Mouse (Mus musculus) lung, embryonic 15.5 days (tissue): ENCODE results near the gene Galm. TPM values are rescaled to one million over a fixed set of nuclear protein-coding genes. Genes with fewer than 3 reads are reported as not detected.

ENCODE experiments used
- ATAC-seq: fragments of 200-750 bp; cut with Nextera tagmentation; 2 replicates; pipeline ENCODE4 v1.8.0; 2017; ENCODE audit warnings: moderate number of reproducible peaks, borderline replicate concordance; ENCODE audit not compliant: low FRiP score, low TSS enrichment; ENCODE audit errors: extremely low read depth
- H3K27ac ChIP-seq: fragments of 300-500 bp; sonication (generic); 2 replicates; pipeline ENCODE4 v1.5.1; 2015; ENCODE audit warnings: moderate library complexity, mild to moderate bottlenecking, inconsistent platforms
- H3K27me3 ChIP-seq: fragments of 300-500 bp; sonication (generic); 2 replicates; pipeline ENCODE4 v1.6.1; 2015; ENCODE audit warnings: inconsistent platforms
- H3K36me3 ChIP-seq: fragments of 300-500 bp; sonication (generic); 2 replicates; pipeline ENCODE4 v1.6.1; 2015; ENCODE audit warnings: inconsistent platforms
- H3K4me1 ChIP-seq: fragments of 300-500 bp; sonication (generic); 2 replicates; pipeline ENCODE4 v1.6.1; 2015; ENCODE audit warnings: inconsistent platforms
- H3K4me2 ChIP-seq: fragments of 300-500 bp; sonication (generic); 2 replicates; pipeline ENCODE4 v1.6.1; 2015; ENCODE audit warnings: inconsistent platforms, mild to moderate bottlenecking, moderate library complexity
- H3K4me3 ChIP-seq: fragments of 300-500 bp; sonication (generic); 2 replicates; pipeline ENCODE4 v1.5.1; 2015; ENCODE audit warnings: mild to moderate bottlenecking, inconsistent platforms
- H3K9ac ChIP-seq: fragments of 300-500 bp; sonication (generic); 2 replicates; pipeline ENCODE4 v1.6.1; 2015; ENCODE audit warnings: inconsistent platforms
- H3K9me3 ChIP-seq: fragments of 300-500 bp; sonication (generic); 2 replicates; pipeline ENCODE4 v1.6.1; 2016; ENCODE audit warnings: inconsistent platforms
- WGBS: fragments of 180-500 bp; shearing (Covaris S2); methylation state at CpG from one replicate; pipeline ENCODE4 v1.1.7; 2015; 5-methylcytosine and 5-hydroxymethylcytosine counted together
- polyA plus RNA-seq: library from polyadenylated mRNA; unstranded; fragments of >200 nt; fragmentation: Nextera tagmentation; extraction: Ambion mirVana; gene quantifications from 2 replicates; pipeline ENCODE4 v1.2.1, GENCODE M21; 2015

The Galm gene
- polyA plus RNA-seq, result 17.7 and 19.4 TPM in 2 replicates

- peaks cover 13% of the 10 kb centered on the region for H3K4me1 ChIP-seq
- H3K4me2 ChIP-seq, result peak within 1 kb of the TSS; percentile 82
- H3K9me3 ChIP-seq, result no peaks in the 10 kb centered on the region
- peak within 1 kb of the TSS; percentile 50 for H3K9ac ChIP-seq
- peak; percentile 85 for ATAC-seq
- H3K27me3 ChIP-seq, result no peaks in the 10 kb centered on the region
- H3K36me3 ChIP-seq, result no peaks in the 10 kb centered on the region
- H3K4me3 ChIP-seq, result peak within 1 kb of the TSS; percentile 56
- peak within 1 kb of the TSS; percentile 86 for H3K27ac ChIP-seq
- WGBS, result 3% methylated on average over 30 of the region's 30 CpGs
Observed at GRCm38 (mm10) chr17:80127331-80128251, at the start of gene Galm. Galm (plus strand) TSS chr17:80127471.

DNA sequence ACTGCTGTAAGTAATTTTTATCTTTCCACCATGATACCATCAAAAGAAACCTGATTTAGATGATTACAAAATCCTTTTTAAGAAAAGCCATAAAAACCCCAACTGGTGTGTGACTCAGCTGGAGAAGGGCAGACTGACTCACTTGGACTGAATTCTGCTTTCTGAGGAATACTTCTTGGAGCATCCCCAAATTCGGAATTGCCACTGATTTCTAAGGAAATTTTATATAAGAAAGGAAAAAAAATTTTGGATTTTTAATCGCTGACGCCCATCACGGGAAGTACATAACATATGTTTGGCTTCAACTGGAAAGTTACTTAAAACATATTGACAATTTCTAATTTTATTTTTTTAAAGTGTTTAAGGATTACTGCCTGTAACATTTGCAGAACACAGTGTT lies 48.5 kb upstream of the Galm start:
- no peaks in the 10 kb centered on the region for H3K36me3 ChIP-seq
- no peaks in the 10 kb centered on the region for H3K27me3 ChIP-seq
- H3K9ac ChIP-seq, result no peak overlapping the region
- H3K4me1 ChIP-seq, result peaks cover 2% of the 10 kb centered on the region; the same call in 1 of the 2 replicates
- H3K4me2 ChIP-seq, result no peak overlapping the region
- H3K9me3 ChIP-seq, result no peaks in the 10 kb centered on the region
- H3K4me3 ChIP-seq, result no peak overlapping the region
- H3K27ac ChIP-seq, result no peak overlapping the region
- WGBS, result 81% methylated on average over 4 of the region's 4 CpGs
- no peak for ATAC-seq

DNA sequence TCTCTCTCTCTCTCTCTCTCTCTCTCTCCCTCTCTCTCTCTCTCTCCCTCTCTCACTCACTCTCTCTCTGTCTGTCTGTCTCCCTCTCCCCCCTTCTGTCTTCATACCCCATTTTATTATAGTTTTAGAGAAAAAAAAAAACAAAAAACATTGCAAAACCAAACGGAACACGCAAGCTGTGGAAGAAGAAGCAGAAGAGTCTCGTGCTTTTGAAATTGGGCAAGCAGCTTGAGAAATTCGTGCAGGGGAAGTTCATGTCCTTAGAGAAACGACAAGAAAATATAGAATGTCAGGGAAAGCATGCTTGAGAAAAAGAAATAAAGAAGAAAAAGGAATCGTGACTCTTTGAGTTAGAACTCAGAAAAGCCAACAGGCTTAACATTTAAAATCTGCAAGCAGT lies 44.0 kb upstream of the Galm start:
- WGBS, result 60% methylated on average over 6 of the region's 6 CpGs
- Histone ChIP-seq H3K4me2 (no peak overlapping the region), H3K27me3 (no peaks in the 10 kb centered on the region), H3K36me3 (no peaks in the 10 kb centered on the region), H3K4me3 (no peak overlapping the region), H3K9me3 (no peaks in the 10 kb centered on the region), H3K4me1 (no peaks in the 10 kb centered on the region), H3K9ac (no peak overlapping the region), H3K27ac (no peak overlapping the region)
- ATAC-seq, result no peak

GRCm38 (mm10) chr17:80084424-80084823 lies 42.8 kb upstream of the Galm start:
- 54% methylated on average over 9 of the region's 9 CpGs for WGBS
- no peaks in the 10 kb centered on the region for H3K9me3 ChIP-seq
- no peaks in the 10 kb centered on the region for H3K27me3 ChIP-seq
- H3K4me2 ChIP-seq, result no peak overlapping the region
- H3K4me1 ChIP-seq, result no peaks in the 10 kb centered on the region
- H3K4me3 ChIP-seq, result no peak overlapping the region
- no peak overlapping the region for H3K9ac ChIP-seq
- no peak for ATAC-seq
- no peaks in the 10 kb centered on the region for H3K36me3 ChIP-seq
- no peak overlapping the region for H3K27ac ChIP-seq

GRCm38 (mm10) chr17:80086591-80086990 lies 40.7 kb upstream of the Galm start:
- ATAC-seq, result no peak
- Histone ChIP-seq H3K4me3 (no peak overlapping the region), H3K9me3 (no peaks in the 10 kb centered on the region), H3K4me1 (no peaks in the 10 kb centered on the region), H3K27me3 (no peaks in the 10 kb centered on the region), H3K27ac (no peak overlapping the region), H3K36me3 (no peaks in the 10 kb centered on the region), H3K4me2 (no peak overlapping the region), H3K9ac (no peak overlapping the region)
- 75% methylated on average over 11 of the region's 11 CpGs for WGBS

- Histone ChIP-seq H3K4me2 (no peak overlapping the region), H3K4me3 (no peak overlapping the region), H3K36me3 (no peaks in the 10 kb centered on the region), H3K9ac (no peak overlapping the region), H3K27me3 (no peaks in the 10 kb centered on the region), H3K4me1 (no peaks in the 10 kb centered on the region), H3K27ac (no peak overlapping the region), H3K9me3 (no peaks in the 10 kb centered on the region)
- WGBS, result 92% methylated on average over 3 of the region's 3 CpGs
- ATAC-seq, result no peak
Observed at GRCm38 (mm10) chr17:80088168-80088567, 39.1 kb upstream of the Galm start.

GRCm38 (mm10) chr17:80090551-80090950 lies 36.7 kb upstream of the Galm start:
- 59% methylated on average over 4 of the region's 4 CpGs for WGBS

DNA sequence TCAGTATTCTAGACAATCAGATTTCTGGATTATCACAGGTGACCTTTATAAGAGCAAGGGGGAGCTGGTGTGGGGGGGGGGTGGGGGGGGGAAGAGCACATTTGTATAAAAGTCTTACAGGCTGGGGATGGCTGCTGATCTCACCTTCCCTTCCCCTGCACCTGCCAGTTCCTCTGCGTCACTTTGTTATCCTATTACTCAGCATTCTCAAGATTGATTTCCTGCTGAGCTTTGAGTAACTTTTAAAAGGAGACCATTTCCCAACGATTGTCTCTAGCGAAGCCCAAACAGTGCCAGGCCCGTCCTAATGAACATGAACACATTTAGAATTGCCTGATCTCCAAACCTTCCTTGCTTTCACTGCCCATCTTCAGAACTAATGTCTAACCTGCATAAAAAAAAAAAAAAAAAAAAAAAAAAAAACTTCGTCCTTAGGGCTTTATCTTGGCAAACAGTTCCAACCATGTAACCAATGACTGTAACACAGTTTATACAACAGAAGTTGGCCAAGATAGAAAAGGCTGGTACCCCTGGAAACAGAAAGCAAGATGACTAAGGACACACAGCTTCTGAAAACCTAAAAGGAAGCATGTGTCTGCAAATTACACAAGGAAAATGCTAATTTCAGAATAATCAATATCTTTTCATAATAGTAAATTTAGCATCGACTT lies 35.3 kb upstream of the Galm start:
- no peaks in the 10 kb centered on the region for H3K27me3 ChIP-seq
- no peak overlapping the region for H3K4me3 ChIP-seq
- H3K27ac ChIP-seq, result no peak overlapping the region
- no peaks in the 10 kb centered on the region for H3K36me3 ChIP-seq
- no peak for ATAC-seq
- H3K9ac ChIP-seq, result no peak overlapping the region
- 0 out of 2 replicates have a peak, but pooled peaks cover 9% of the 10 kb centered on the region for H3K4me1 ChIP-seq
- no peak overlapping the region for H3K4me2 ChIP-seq
- 45% methylated on average over 6 of the region's 6 CpGs for WGBS
- no peaks in the 10 kb centered on the region for H3K9me3 ChIP-seq

More at GRCm38 (mm10) chr17:80090551-80090950, 36.7 kb upstream of the Galm start:
- H3K4me2 ChIP-seq, result no peak overlapping the region
- no peaks in the 10 kb centered on the region for H3K9me3 ChIP-seq
- H3K36me3 ChIP-seq, result no peaks in the 10 kb centered on the region
- no peak overlapping the region for H3K9ac ChIP-seq
- H3K4me1 ChIP-seq, result 0 out of 2 replicates have a peak, but pooled peaks cover 2% of the 10 kb centered on the region
- no peak overlapping the region for H3K4me3 ChIP-seq
- no peaks in the 10 kb centered on the region for H3K27me3 ChIP-seq
- no peak for ATAC-seq
- no peak overlapping the region for H3K27ac ChIP-seq

DNA sequence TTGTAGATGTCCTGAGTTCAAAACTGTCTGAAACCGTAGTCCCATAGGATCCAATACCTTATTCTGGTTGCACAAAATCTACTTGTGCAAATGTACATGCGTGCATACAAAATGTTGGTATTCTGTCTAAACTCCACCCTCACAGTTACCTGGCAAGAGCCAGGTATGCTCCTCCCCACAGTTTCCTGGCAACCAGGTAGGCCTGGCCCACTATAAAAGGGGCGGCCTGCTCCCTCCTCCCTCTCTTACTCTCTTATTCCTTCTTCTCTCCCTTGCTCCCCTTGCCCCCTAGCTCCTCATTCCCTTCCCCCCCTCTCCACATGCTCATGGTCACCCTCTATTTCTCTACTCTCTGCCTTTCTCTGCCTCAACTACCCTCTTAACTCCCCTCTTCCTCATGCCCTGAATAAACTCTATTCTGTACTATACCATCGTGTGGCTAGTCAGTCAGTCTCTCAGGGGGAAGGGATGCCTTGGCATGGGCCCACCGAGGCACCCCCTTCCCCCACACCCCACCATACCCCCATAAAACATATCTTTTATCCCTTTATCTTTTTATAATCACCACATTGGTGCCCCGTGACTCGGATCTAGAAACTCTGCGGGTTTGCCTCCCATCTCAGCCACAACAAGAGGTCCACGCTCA lies 31.9 kb upstream of the Galm start:
- Histone ChIP-seq H3K4me3 (peak overlapping the region; percentile 20), H3K9ac (0 out of 2 replicates have a peak overlapping the region, but pooled peaks have one; percentile 0), H3K9me3 (no peaks in the 10 kb centered on the region), H3K4me1 (0 out of 2 replicates have a peak, but pooled peaks cover 9% of the 10 kb centered on the region), H3K27ac (peak overlapping the region; percentile 74), H3K27me3 (no peaks in the 10 kb centered on the region), H3K36me3 (no peaks in the 10 kb centered on the region), H3K4me2 (peak overlapping the region; percentile 43)
- peak; percentile 17; the same call in 1 of the 2 replicates for ATAC-seq
- WGBS, result 69% methylated on average over 9 of the region's 9 CpGs

DNA sequence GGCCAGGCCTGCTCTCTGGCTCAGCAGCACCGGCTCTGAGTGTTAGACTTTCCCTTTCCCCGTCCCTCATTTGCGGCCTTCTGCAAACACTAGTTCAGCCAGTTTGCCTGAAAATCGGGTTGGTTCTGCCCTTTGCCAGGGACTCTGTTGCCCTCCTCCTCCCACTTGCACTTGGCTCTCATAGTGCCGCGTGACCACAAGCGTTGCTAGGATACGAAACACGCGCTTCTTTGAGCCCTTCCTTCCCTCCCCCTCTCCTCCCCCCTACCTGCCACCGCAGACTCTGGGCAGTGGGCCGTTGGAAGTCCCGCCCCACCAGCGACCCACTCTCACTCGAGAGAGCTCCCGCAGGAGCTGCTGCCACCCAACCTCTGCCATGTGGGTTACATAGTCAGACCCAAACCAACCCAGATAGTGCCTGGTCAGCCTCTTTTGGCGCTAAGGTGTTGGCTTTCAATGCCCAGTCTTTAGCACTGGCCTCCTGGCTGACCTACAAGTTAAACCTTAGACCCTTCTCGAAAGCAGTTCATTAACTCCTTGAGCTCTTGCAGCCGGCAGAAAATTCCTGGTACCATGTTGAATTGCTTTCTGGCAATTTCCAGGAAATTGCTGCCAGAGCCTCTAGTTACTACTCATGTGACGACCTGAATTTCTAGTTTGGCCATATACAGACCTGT lies 31.1 kb upstream of the Galm start:
- peak; percentile 79 for ATAC-seq
- H3K27me3 ChIP-seq, result no peaks in the 10 kb centered on the region
- H3K9ac ChIP-seq, result 0 out of 2 replicates have a peak overlapping the region, but pooled peaks have one; percentile 0
- no peaks in the 10 kb centered on the region for H3K36me3 ChIP-seq
- peak overlapping the region; percentile 20 for H3K4me3 ChIP-seq
- 0 out of 2 replicates have a peak, but pooled peaks cover 9% of the 10 kb centered on the region for H3K4me1 ChIP-seq
- peak overlapping the region; percentile 74 for H3K27ac ChIP-seq
- 13% methylated on average over 20 of the region's 20 CpGs for WGBS
- H3K4me2 ChIP-seq, result peak overlapping the region; percentile 43
- H3K9me3 ChIP-seq, result no peaks in the 10 kb centered on the region

DNA sequence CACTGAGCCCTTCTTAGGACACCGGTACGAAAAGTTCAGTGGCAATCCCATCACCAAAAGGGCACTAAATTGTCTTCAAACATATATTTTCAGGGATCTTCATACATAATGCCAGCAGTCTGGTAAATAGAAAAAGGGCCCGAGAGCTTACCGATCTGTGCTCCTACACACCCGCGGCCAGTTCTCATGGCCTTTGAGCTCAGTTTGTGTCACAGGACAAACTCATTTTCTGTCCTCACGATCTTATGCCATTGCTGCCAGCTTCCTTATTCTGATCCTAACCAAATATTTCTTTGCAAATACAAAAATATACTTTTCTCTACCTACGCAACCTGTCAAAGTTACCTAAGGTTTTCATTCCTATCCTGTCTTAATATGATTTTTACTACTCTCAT lies 30.6 kb upstream of the Galm start:
- Histone ChIP-seq H3K27ac (no peak overlapping the region), H3K9me3 (no peaks in the 10 kb centered on the region), H3K4me1 (0 out of 2 replicates have a peak, but pooled peaks cover 9% of the 10 kb centered on the region), H3K4me3 (peak overlapping the region; percentile 20; the same call in 1 of the 2 replicates), H3K9ac (no peak overlapping the region), H3K36me3 (no peaks in the 10 kb centered on the region), H3K27me3 (no peaks in the 10 kb centered on the region), H3K4me2 (no peak overlapping the region)
- WGBS, result 73% methylated on average over 8 of the region's 8 CpGs
- ATAC-seq, result no peak
